9 mouse cellular contexts compared by ENCODE assay signal in genomic region chr16:84825009-84825408, GRCm38 (mm10). TPM values are rescaled to one million over a fixed set of nuclear protein-coding genes. Genes with fewer than 3 reads are reported as not detected.
A peak's percentile ranks its signal among the peaks of the same experiment; 100 is the strongest.
DNase-seq lines count a peak whose midpoint lies in the region; ATAC-seq and TF ChIP-seq lines count a peak whose summit lies in the region.
"Had no signal": no experiment of that assay in that cellular context is flagged by ENCODE, and none has a peak within 500 bp of the region (broad histone marks: within the 10 kb centered on the region; RNA-seq: fewer than 3 reads in every experiment).

No protein-coding gene starts in this region.

- in situ Hi-C loops in ES-E14 (cut with MboI; ENCODE audit: low sequenced_read_pairs in 2 of 2, unreplicated experiment in 2 of 2), result no loop called here

- no peak overlapping the region for H3K4me3 ChIP-seq in forebrain, embryonic 13.5 days
- H3K4me3 ChIP-seq in forebrain, embryonic 10.5 days, result no peak overlapping the region
- no peak overlapping the region for H3K4me3 ChIP-seq in ES-E14 (ENCODE audit: insufficient read depth in 1 of 2, low read depth in 1 of 2, low read length in 2 of 2, poor library complexity in 1 of 2, severe bottlenecking in 1 of 2)
- no peak overlapping the region for H3K4me3 ChIP-seq in thymus, adult 2 months (ENCODE audit: control insufficient read depth, insufficient read depth, low read length)
- H3K4me3 ChIP-seq: megakaryocyte, embryonic 14.5 days had no signal

- no peak for DNase-seq in forebrain, embryonic 10.5 days (ENCODE audit: extremely low spot score, low spot score)
- DNase-seq in ES-E14 (ENCODE audit: low read depth, low spot score), result peak; percentile 41
- peak; percentile 62 to 63 for DNase-seq in heart, postnatal 36 days
- DNase-seq in lung, postnatal 10 days, result peak; percentile 61
- DNase-seq in thymus, adult 2 months, result no peak
- no peak for DNase-seq in frontal cortex, adult 2 months (ENCODE audit: extremely low spot score in 1 of 2, low spot score in 1 of 2)
- DNase-seq in left cerebral cortex, adult 11 months (ENCODE audit: low spot score), result no peak

- no peak overlapping the region for H3K9ac ChIP-seq in forebrain, embryonic 13.5 days
- H3K9ac ChIP-seq in ES-E14 (ENCODE audit: insufficient read depth, low read depth, low read length, poor library complexity, severe bottlenecking), result no peak overlapping the region

- intact Hi-C loops in heart, postnatal 36 days (cut with DNase I), result no loop called here

- H3K27me3 ChIP-seq in forebrain, embryonic 13.5 days, result no peaks in the 10 kb centered on the region
- no peaks in the 10 kb centered on the region for H3K27me3 ChIP-seq in forebrain, embryonic 10.5 days (ENCODE audit: poor library complexity, severe bottlenecking)
- H3K27me3 ChIP-seq in thymus, adult 2 months (ENCODE audit: control insufficient read depth, insufficient read depth, low read length), result no peaks in the 10 kb centered on the region
- H3K27me3 ChIP-seq: megakaryocyte, embryonic 14.5 days had no signal

- TF ChIP-seq CTCF in thymus, adult 2 months (IDR thresholded peaks at IDR 0.05; ENCODE audit: borderline replicate concordance, control insufficient read depth, extremely low read depth, insufficient read depth, low read length, poor library complexity), result no peak

- H3K4me2 ChIP-seq in forebrain, embryonic 13.5 days, result no peak overlapping the region

- 56% methylated on average over 6 of the region's 6 CpGs for WGBS in forebrain, embryonic 13.5 days
- 86% methylated on average over 6 of the region's 6 CpGs for WGBS in forebrain, embryonic 10.5 days
- WGBS in thymus, adult 2 months, result 72% methylated on average over 6 of the region's 6 CpGs

- H3K9me3 ChIP-seq in forebrain, embryonic 13.5 days (replicated peaks), result no peaks in the 10 kb centered on the region
- H3K9me3 ChIP-seq in forebrain, embryonic 10.5 days, result no peaks in the 10 kb centered on the region
- H3K9me3 ChIP-seq in ES-E14 (ENCODE audit: control insufficient read depth, insufficient read depth, low read depth, low read length), result no peaks in the 10 kb centered on the region
- H3K9me3 ChIP-seq: megakaryocyte, embryonic 14.5 days had no signal

- ATAC-seq in forebrain, embryonic 13.5 days, result 0 out of 2 replicates have a peak, but pooled peaks have one; percentile 22

- H3K36me3 ChIP-seq in forebrain, embryonic 13.5 days (ENCODE audit: poor library complexity, severe bottlenecking), result peaks cover 88% of the 10 kb centered on the region
- H3K36me3 ChIP-seq in forebrain, embryonic 10.5 days (replicated peaks), result peaks cover 95% of the 10 kb centered on the region
- peaks cover 34% of the 10 kb centered on the region for H3K36me3 ChIP-seq in ES-E14 (ENCODE audit: control insufficient read depth, insufficient read depth, low read length, poor library complexity, severe bottlenecking)
- peaks cover 58% of the 10 kb centered on the region for H3K36me3 ChIP-seq in thymus, adult 2 months (ENCODE audit: control insufficient read depth, insufficient read depth, low read length)

- TF ChIP-seq POLR2A in thymus, adult 2 months (IDR thresholded peaks at IDR 0.05; ENCODE audit: control insufficient read depth, extremely low read depth, insufficient read depth, low read length, poor library complexity), result no peak

- H3K27ac ChIP-seq in forebrain, embryonic 13.5 days, result no peak overlapping the region; the same call in 1 of the 2 replicates
- no peak overlapping the region for H3K27ac ChIP-seq in forebrain, embryonic 10.5 days
- H3K27ac ChIP-seq in ES-E14 (ENCODE audit: insufficient read depth, low read depth, low read length, poor library complexity, severe bottlenecking), result peak overlapping the region; percentile 51; the same call in 1 of the 2 replicates
- no peak overlapping the region for H3K27ac ChIP-seq in thymus, adult 2 months (ENCODE audit: control insufficient read depth, insufficient read depth, low read length)

- 0 out of 2 replicates have a peak, but pooled peaks cover 3% of the 10 kb centered on the region for H3K4me1 ChIP-seq in forebrain, embryonic 13.5 days
- H3K4me1 ChIP-seq in forebrain, embryonic 10.5 days, result no peaks in the 10 kb centered on the region
- H3K4me1 ChIP-seq in ES-E14 (ENCODE audit: control insufficient read depth in 2 of 2, insufficient read depth in 2 of 2, low read length in 2 of 2, poor library complexity in 1 of 2), result peaks cover 0 to 7% of the 10 kb centered on the region in 2 experiments; a peak in 2 of 4 replicates
- H3K4me1 ChIP-seq in thymus, adult 2 months (replicated peaks; ENCODE audit: control insufficient read depth, insufficient read depth, low read length), result no peaks in the 10 kb centered on the region

TF ChIP-seq in ES-E14, 5 proteins besides CTCF, POLR2A, EP300 and RAD21:
- TF ChIP-seq ZNF384 (IDR thresholded peaks at IDR 0.05; ENCODE audit: low read depth, low read length) (no peak), ZC3H11A (IDR thresholded peaks at IDR 0.05; ENCODE audit: borderline replicate concordance, low read depth, low read length) (no peak), CHD2 (IDR thresholded peaks at IDR 0.05; ENCODE audit: low read depth, low read length) (no peak), HCFC1 (IDR thresholded peaks at IDR 0.05; ENCODE audit: borderline replicate concordance, insufficient read depth, low read length) (no peak), MAFK (IDR thresholded peaks at IDR 0.05; ENCODE audit: insufficient read depth, low read depth, low read length) (no peak)

RNA-seq across cellular contexts. Expression of gene Gabpa, which starts 9.7 kb away (rescaled TPM):
- polyA plus RNA-seq in forebrain, embryonic 13.5 days (2015; fragmentation: Nextera tagmentation; extraction: Ambion mirVana), result 27.4 and 29.3 TPM in 2 replicates
- polyA plus RNA-seq in forebrain, embryonic 10.5 days (2016; fragmentation: Nextera tagmentation; extraction: Ambion mirVana), result 39.2 and 42.7 TPM in 2 replicates
- 92.3 and 95.5 TPM in 2 replicates for total RNA-seq in ES-E14 (2012; rRNA removed)
- total RNA-seq in heart, postnatal 36 days (2021), result 10 to 100 TPM; 37.0 to 47.7 TPM
- polyA plus RNA-seq in thymus, adult 2 months (2012; rRNA removed), result 13.0 TPM in 2 replicates
- 20.1 and 20.2 TPM in 2 replicates for polyA plus RNA-seq in frontal cortex, adult 2 months (2012; rRNA removed)

RNA-seq across cellular contexts. Expression of gene Atp5j, which starts 10.4 kb away (rescaled TPM):
- 866 and 917 TPM in 2 replicates for polyA plus RNA-seq in forebrain, embryonic 13.5 days (2015; fragmentation: Nextera tagmentation; extraction: Ambion mirVana)
- polyA plus RNA-seq in forebrain, embryonic 10.5 days (2016; fragmentation: Nextera tagmentation; extraction: Ambion mirVana), result 813 and 826 TPM in 2 replicates
- total RNA-seq in ES-E14 (2012; rRNA removed), result 85.7 and 149 TPM in 2 replicates
- total RNA-seq in heart, postnatal 36 days (2021), result 1,000 to 10,000 TPM; 1,830 to 1,915 TPM
- polyA plus RNA-seq in thymus, adult 2 months (2012; rRNA removed), result 214 and 216 TPM in 2 replicates
- polyA plus RNA-seq in frontal cortex, adult 2 months (2012; rRNA removed), result 396 and 409 TPM in 2 replicates

RNA-seq across cellular contexts. Expression of gene Jam2, which starts 51.1 kb away (rescaled TPM):
- polyA plus RNA-seq in forebrain, embryonic 13.5 days (2015; fragmentation: Nextera tagmentation; extraction: Ambion mirVana), result 26.0 and 27.5 TPM in 2 replicates
- 29.5 and 30.1 TPM in 2 replicates for polyA plus RNA-seq in forebrain, embryonic 10.5 days (2016; fragmentation: Nextera tagmentation; extraction: Ambion mirVana)
- total RNA-seq in ES-E14 (2012; rRNA removed), result 225 and 328 TPM in 2 replicates
- total RNA-seq in heart, postnatal 36 days (2021), result 10 to 100 TPM; 73.3 to 74.4 TPM
- polyA plus RNA-seq in thymus, adult 2 months (2012; rRNA removed), result 2.1 and 4.1 TPM in 2 replicates
- 54.7 and 55.7 TPM in 2 replicates for polyA plus RNA-seq in frontal cortex, adult 2 months (2012; rRNA removed)

Comparison
In these comparisons a context has a peak if more than half of its experiments do, and no peak if none do; other contexts are left out.
1. DNase-seq: peak in ES-E14 (single experiment), heart, postnatal 36 days (2 of 2) and lung, postnatal 10 days (single experiment); none in forebrain, embryonic 10.5 days (single experiment), thymus, adult 2 months (single experiment), frontal cortex, adult 2 months (0 of 2) and left cerebral cortex, adult 11 months (single experiment).